Mouse (Mus musculus): ENCODE measurements around the gene Tbl3.

DNA sequence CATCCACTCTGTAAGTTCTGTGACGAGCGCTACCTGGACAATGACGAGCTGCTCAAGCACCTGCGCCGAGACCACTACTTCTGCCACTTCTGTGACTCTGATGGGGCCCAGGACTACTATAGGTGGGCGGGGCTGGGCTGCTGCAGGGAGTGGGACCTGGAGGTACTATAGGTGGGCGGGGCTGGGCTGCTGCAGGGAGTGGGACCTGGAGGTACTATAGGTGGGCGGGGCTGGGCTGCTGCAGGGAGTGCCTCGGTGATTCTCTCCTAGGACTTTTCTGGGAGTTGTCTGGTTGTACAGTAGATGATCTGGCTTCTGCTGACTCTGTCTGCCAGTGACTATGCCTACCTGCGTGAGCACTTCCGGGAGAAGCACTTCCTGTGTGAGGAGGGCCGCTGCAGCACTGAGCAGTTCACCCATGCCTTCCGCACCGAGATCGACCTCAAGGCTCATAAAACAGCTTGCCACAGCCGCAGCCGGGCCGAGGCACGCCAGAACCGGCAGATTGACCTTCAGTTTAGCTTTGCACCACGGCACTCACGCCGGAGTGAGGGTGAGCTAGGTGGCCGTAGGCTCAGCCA lies 29.9 kb downstream of the Tbl3 start:
- no peak for TF ChIP-seq CTCF (IDR thresholded peaks at IDR 0.05; ENCODE audit: borderline replicate concordance, insufficient read depth, low read depth, low read length)
- TF ChIP-seq POLR2A (IDR thresholded peaks at IDR 0.05; ENCODE audit: borderline replicate concordance, insufficient read depth, low read length), result no peak

Data from cerebellum, adult 2 months (tissue).